Mouse (Mus musculus) bone marrow macrophage, adult 2 months (primary cell): ENCODE measurements around the gene Rab11a.

Experiments
- CTCF ChIP-seq: IDR thresholded peaks from 2 replicates; pipeline ENCODE4 v1.5.1; 2012; ENCODE audit warnings: low read depth, mild to moderate bottlenecking, low read length, moderate library complexity
- POLR2A ChIP-seq: IDR thresholded peaks from 2 replicates; pipeline ENCODE4 v1.6.1; 2012; ENCODE audit warnings: mild to moderate bottlenecking, low read depth, low read length, borderline replicate concordance

DNA sequence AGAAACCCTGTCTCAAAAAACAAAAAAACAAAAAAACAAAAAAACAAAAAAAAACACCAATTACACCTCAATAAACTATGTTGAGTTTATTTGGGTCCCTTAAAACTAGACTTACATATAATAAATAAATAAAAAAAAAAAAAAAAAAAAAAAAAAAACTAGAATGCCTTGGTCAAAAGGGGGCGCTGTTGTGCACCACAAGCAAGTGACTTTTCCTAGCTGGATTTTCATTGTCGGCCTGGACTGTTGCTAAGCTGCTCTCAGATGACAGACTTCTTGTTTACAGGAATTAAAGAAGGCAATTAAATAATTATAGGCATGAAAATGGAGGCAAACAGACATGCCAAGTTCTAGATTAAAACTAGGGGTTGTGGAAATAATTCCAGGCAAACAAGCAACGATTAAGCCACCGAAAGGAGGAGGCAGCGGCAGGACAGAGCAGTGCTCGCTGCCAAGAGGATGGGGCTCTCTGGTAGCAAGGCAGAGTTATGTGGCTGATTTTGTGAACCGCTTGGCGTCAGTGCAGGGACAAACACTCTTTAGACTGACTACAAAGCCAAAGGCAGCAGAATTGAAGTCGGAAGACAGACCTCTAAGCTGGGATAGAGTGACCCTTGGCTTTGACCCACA is 31.6 kb upstream of the Rab11a start:
- 0 out of 2 replicates have a peak, but pooled peaks have one; percentile 6 for TF ChIP-seq CTCF
- no peak for TF ChIP-seq POLR2A
